Mouse (Mus musculus): ENCODE results near the gene Gm49337. TPM values are rescaled to one million over a fixed set of nuclear protein-coding genes. Genes with fewer than 3 reads are reported as not detected.

Gm49337 gene
- polyA plus RNA-seq, 1 experiment from 2014 or later = not detected

DNA sequence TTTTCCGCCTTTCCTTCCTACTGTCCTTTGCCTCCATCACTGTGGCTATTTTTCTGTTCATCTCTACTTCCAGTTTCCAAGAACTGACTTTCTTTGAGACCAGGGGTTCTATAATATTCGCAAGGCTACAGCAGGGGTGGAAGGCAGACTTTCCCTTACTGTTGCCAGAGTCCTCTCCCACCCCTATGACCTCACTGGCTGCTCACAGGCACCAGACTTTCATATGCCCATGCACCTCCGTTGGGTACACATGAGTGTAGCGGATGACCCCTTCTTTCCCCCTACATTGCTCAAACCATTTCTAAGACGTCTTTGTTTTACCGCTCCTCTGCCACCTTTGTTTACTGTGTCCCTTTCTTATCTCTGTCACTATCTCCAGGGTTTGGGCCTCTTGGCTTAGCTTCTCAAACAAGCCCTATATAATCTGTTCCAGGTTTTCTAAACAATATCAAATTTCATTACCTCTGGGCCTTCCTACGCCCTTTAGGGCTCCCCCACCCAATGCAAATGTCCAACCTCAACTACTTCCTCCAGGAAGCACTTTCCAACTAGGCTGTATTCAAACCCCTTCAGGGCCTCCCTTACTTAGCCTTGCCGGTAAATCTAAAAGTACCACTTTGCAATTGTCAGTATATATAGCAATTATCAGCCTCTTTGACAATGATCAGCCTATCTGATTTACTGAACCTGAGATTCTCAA, 7.3 kb upstream of the Gm49337 start:
- WGBS = 39% methylated on average over 8 of the region's 8 CpGs
- ATAC-seq (replicated peaks; ENCODE audit: insufficient number of reproducible peaks, low FRiP score, low TSS enrichment, low read depth) (no peak), DNase-seq (ENCODE audit: low spot score) (no peak)
- H3K9me3 ChIP-seq (replicated peaks; ENCODE audit: control insufficient read depth, low read length) = no peaks in the 10 kb centered on the region
- H3K27me3 ChIP-seq (ENCODE audit: control insufficient read depth, insufficient read depth, low read length) = no peaks in the 10 kb centered on the region
- no peak overlapping the region for H3K4me3 ChIP-seq (ENCODE audit: low read depth, low read length)
- no peaks in the 10 kb centered on the region for H3K4me1 ChIP-seq (ENCODE audit: control insufficient read depth, insufficient read depth, low read length)
- no peak overlapping the region for H3K4me2 ChIP-seq (ENCODE audit: low read depth, low read length)
- H3K36me3 ChIP-seq (replicated peaks; ENCODE audit: control insufficient read depth, insufficient read depth, low read depth, low read length) = no peaks in the 10 kb centered on the region
- no peak overlapping the region for H3K27ac ChIP-seq (replicated peaks; ENCODE audit: low read depth, low read length)
- no peak overlapping the region for H3K9ac ChIP-seq (replicated peaks; ENCODE audit: low read length)

DNA sequence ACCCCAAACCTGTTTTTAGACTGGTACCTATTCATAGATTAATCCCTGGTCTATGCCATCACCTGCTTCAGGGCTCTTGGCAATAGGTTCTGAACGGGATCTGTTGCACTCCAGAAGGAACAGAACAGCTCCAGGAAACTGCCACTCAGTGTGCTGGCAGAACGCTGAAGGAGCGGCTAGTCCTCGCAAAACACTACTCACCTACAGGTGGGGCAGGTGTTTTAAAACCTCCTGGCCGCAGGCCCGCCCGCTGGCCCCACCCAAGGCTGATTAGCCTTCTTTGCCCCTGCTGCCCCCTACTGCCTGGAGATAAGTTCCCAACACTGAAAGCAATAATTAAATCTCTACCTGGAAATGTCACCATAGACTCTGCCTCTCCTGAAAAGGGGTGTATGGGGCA, 5.8 kb upstream of the Gm49337 start, which contains the start of gene Tspan1:
Gene Tspan1, minus strand, starts transcription at position 198 of the 400 bp plus-strand sequence.
- Histone ChIP-seq H3K36me3 (replicated peaks; ENCODE audit: control insufficient read depth, insufficient read depth, low read depth, low read length) (no peaks in the 10 kb centered on the region), H3K4me2 (ENCODE audit: low read depth, low read length) (no peak within 1 kb of the TSS), H3K4me1 (ENCODE audit: control insufficient read depth, insufficient read depth, low read length) (no peaks in the 10 kb centered on the region), H3K9me3 (replicated peaks; ENCODE audit: control insufficient read depth, low read length) (no peaks in the 10 kb centered on the region), H3K9ac (replicated peaks; ENCODE audit: low read length) (no peak within 1 kb of the TSS), H3K4me3 (ENCODE audit: low read depth, low read length) (no peak within 1 kb of the TSS), H3K27me3 (ENCODE audit: control insufficient read depth, insufficient read depth, low read length) (no peaks in the 10 kb centered on the region), H3K27ac (replicated peaks; ENCODE audit: low read depth, low read length) (no peak within 1 kb of the TSS)
- WGBS = 18% methylated on average over 7 of the region's 7 CpGs
- no peak for ATAC-seq (replicated peaks; ENCODE audit: insufficient number of reproducible peaks, low FRiP score, low TSS enrichment, low read depth)
- DNase-seq (ENCODE audit: low spot score) = no peak

DNA sequence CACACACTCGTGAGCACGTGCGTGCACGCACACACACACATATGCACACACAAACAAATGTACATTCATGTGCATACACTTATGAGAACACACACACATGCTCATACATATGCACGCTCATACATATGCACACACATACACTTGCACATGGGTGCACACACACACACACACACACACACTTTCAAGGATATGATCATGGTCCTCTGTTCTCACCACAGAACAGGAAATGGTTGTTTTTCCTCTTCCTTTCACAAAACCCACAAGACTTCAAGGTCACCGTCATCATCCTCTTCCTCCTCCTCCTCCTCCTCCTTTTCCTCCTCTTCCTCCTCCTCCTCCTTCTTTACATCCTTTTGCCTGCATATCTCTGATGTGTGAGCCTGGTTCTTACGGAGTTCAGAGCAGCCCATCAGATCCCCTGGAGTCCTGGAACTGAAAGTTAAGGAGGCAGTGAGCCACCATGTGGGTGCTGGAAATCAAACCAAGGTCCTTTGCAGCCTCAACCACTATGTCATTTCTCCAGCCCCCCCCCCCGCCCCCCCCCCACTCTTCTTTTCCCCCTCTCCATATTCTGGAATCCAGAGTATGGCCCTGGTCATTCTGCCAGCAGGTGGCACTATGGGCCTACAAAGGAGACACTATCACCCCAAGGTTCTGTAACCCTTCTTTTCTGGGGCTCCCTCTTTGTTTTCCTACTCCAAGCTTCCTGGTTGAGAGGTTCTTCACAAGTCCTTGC, 4.4 kb upstream of the Gm49337 start:
- Histone ChIP-seq H3K4me3 (ENCODE audit: low read depth, low read length) (no peak overlapping the region), H3K4me2 (ENCODE audit: low read depth, low read length) (no peak overlapping the region), H3K4me1 (ENCODE audit: control insufficient read depth, insufficient read depth, low read length) (no peaks in the 10 kb centered on the region), H3K9ac (replicated peaks; ENCODE audit: low read length) (no peak overlapping the region), H3K27ac (replicated peaks; ENCODE audit: low read depth, low read length) (no peak overlapping the region), H3K36me3 (replicated peaks; ENCODE audit: control insufficient read depth, insufficient read depth, low read depth, low read length) (no peaks in the 10 kb centered on the region), H3K9me3 (replicated peaks; ENCODE audit: control insufficient read depth, low read length) (no peaks in the 10 kb centered on the region), H3K27me3 (ENCODE audit: control insufficient read depth, insufficient read depth, low read length) (no peaks in the 10 kb centered on the region)
- no peak; the same call in 1 of the 2 replicates for ATAC-seq (replicated peaks; ENCODE audit: insufficient number of reproducible peaks, low FRiP score, low TSS enrichment, low read depth)
- WGBS = 83% methylated on average over 7 of the region's 8 CpGs
- peak; percentile 81 for DNase-seq (ENCODE audit: low spot score)

DNA sequence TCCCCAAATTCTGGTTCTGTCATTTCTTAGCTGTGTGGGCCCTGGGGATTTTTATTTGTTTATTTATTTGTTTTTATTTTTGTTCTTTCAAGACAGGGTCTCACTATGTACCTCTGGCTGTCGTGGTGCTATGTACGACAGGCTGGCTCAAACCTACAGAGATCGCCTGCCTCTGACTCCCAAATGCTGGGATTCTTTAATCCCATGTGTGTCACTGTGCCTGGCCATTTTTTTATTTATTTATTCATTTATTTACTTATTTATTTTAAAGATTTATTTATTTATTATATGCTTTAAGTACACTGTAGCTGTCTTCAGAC, 3.9 kb upstream of the Gm49337 start:
- WGBS = 76% methylated on average over 3 of the region's 3 CpGs
- H3K4me1 ChIP-seq (ENCODE audit: control insufficient read depth, insufficient read depth, low read length) = no peaks in the 10 kb centered on the region
- H3K4me3 ChIP-seq (ENCODE audit: low read depth, low read length) = no peak overlapping the region
- H3K4me2 ChIP-seq (ENCODE audit: low read depth, low read length) = no peak overlapping the region
- H3K9ac ChIP-seq (replicated peaks; ENCODE audit: low read length) = no peak overlapping the region
- H3K36me3 ChIP-seq (replicated peaks; ENCODE audit: control insufficient read depth, insufficient read depth, low read depth, low read length) = no peaks in the 10 kb centered on the region
- H3K9me3 ChIP-seq (replicated peaks; ENCODE audit: control insufficient read depth, low read length) = no peaks in the 10 kb centered on the region
- ATAC-seq (replicated peaks; ENCODE audit: insufficient number of reproducible peaks, low FRiP score, low TSS enrichment, low read depth) = no peak; the same call in 1 of the 2 replicates
- H3K27ac ChIP-seq (replicated peaks; ENCODE audit: low read depth, low read length) = no peak overlapping the region
- DNase-seq (ENCODE audit: low spot score) = no peak
- no peaks in the 10 kb centered on the region for H3K27me3 ChIP-seq (ENCODE audit: control insufficient read depth, insufficient read depth, low read length)

DNA sequence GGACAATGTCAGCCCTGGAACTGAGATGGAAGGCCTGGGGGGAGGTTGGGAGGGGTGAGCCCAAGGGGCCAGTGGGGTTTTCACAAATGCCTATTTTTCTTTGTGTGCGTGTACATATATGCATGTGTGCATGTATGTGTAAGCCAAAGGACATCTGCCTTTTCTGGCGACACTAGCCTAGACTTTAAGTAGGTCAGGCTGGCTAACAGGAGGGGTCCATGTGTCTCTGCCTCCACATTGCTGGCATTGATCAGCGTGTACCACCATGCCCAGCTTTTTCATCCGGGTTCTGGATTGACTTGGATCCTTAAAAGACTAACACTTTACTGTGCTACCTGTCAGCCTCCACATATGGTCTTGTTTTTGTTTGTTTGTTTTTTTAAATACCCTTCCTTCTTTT, 568 bp downstream of the Gm49337 start:
- H3K4me1 ChIP-seq (ENCODE audit: control insufficient read depth, insufficient read depth, low read length) = peaks cover 4% of the 10 kb centered on the region
- no peaks in the 10 kb centered on the region for H3K9me3 ChIP-seq (replicated peaks; ENCODE audit: control insufficient read depth, low read length)
- no peak overlapping the region for H3K9ac ChIP-seq (replicated peaks; ENCODE audit: low read length)
- no peaks in the 10 kb centered on the region for H3K36me3 ChIP-seq (replicated peaks; ENCODE audit: control insufficient read depth, insufficient read depth, low read depth, low read length)
- 81% methylated on average over 4 of the region's 4 CpGs for WGBS
- DNase-seq (ENCODE audit: low spot score) (no peak), ATAC-seq (replicated peaks; ENCODE audit: insufficient number of reproducible peaks, low FRiP score, low TSS enrichment, low read depth) (no peak)
- H3K27me3 ChIP-seq (ENCODE audit: control insufficient read depth, insufficient read depth, low read length) = no peaks in the 10 kb centered on the region
- no peak overlapping the region for H3K4me2 ChIP-seq (ENCODE audit: low read depth, low read length)
- H3K27ac ChIP-seq (replicated peaks; ENCODE audit: low read depth, low read length) = no peak overlapping the region
- no peak overlapping the region for H3K4me3 ChIP-seq (ENCODE audit: low read depth, low read length)

DNA sequence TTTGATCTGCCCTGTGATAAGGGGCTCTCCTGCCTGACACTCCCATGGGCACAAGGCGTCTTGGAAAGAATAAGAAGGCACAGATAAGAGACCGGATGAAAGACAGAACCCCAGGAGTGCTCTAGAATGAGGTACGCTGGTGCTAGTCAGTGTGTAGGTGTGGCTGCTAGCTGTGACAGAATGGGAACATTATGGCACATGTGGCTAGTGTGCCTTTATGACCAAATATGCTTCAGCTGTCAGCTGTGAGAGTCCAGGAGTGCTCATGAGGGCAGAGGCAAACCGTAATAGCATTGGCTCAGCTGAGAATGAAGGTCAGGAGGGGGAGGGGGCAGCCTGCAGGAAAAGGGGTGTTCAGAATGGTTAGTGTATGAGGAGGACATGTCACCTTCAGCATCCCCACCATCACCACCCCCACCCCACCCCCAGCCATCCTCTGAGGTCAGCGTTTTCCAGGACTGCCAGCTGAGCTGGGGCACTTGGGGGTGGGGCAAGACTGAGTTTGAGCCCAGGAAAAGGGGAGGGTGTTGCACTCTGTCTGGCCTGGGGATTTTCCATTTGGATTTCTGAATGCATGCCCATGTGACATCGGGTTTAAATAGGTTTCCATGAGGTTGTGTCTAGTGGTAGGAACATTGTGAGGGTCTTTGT, 1.4 kb downstream of the Gm49337 start:
- H3K27me3 ChIP-seq (ENCODE audit: control insufficient read depth, insufficient read depth, low read length) = no peaks in the 10 kb centered on the region
- 41% methylated on average over 6 of the region's 6 CpGs for WGBS
- ATAC-seq (replicated peaks; ENCODE audit: insufficient number of reproducible peaks, low FRiP score, low TSS enrichment, low read depth) (no peak), DNase-seq (ENCODE audit: low spot score) (no peak)
- no peak overlapping the region for H3K4me3 ChIP-seq (ENCODE audit: low read depth, low read length)
- H3K9ac ChIP-seq (replicated peaks; ENCODE audit: low read length) = no peak overlapping the region
- no peaks in the 10 kb centered on the region for H3K9me3 ChIP-seq (replicated peaks; ENCODE audit: control insufficient read depth, low read length)
- peaks cover 4% of the 10 kb centered on the region for H3K4me1 ChIP-seq (ENCODE audit: control insufficient read depth, insufficient read depth, low read length)
- H3K36me3 ChIP-seq (replicated peaks; ENCODE audit: control insufficient read depth, insufficient read depth, low read depth, low read length) = no peaks in the 10 kb centered on the region
- H3K4me2 ChIP-seq (ENCODE audit: low read depth, low read length) = no peak overlapping the region
- no peak overlapping the region for H3K27ac ChIP-seq (replicated peaks; ENCODE audit: low read depth, low read length)

DNA sequence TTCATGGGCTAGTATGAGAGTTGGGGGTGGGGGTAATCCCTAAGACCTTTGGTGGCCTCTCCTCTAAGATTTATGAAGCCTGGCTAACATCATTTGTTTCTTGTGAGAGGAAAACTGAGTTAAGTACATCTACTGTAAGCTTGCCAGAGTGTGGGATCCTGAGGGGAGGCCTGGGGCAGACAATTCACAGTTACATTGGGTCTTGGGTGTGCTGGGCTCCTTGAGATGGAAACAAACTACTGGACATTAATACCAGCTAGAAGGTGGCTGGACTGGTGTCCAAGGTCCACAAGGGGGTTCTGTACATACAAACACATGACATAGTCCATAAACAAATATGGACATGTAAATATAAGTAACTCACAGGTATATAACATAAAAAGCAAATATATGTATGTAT, 2.0 kb downstream of the Gm49337 start:
- Histone ChIP-seq H3K4me3 (ENCODE audit: low read depth, low read length) (no peak overlapping the region), H3K27me3 (ENCODE audit: control insufficient read depth, insufficient read depth, low read length) (no peaks in the 10 kb centered on the region), H3K4me1 (ENCODE audit: control insufficient read depth, insufficient read depth, low read length) (peaks cover 4% of the 10 kb centered on the region), H3K4me2 (ENCODE audit: low read depth, low read length) (no peak overlapping the region), H3K27ac (replicated peaks; ENCODE audit: low read depth, low read length) (no peak overlapping the region), H3K9me3 (replicated peaks; ENCODE audit: control insufficient read depth, low read length) (no peaks in the 10 kb centered on the region), H3K36me3 (replicated peaks; ENCODE audit: control insufficient read depth, insufficient read depth, low read depth, low read length) (no peaks in the 10 kb centered on the region), H3K9ac (replicated peaks; ENCODE audit: low read length) (no peak overlapping the region)
- ATAC-seq (replicated peaks; ENCODE audit: insufficient number of reproducible peaks, low FRiP score, low TSS enrichment, low read depth) = no peak
- no peak for DNase-seq (ENCODE audit: low spot score)

Measured in embryonic facial prominence, embryonic 11.5 days (tissue).